Mouse (Mus musculus): ENCODE results near the gene Fam241a. TPM values are rescaled to one million over a fixed set of nuclear protein-coding genes. Genes with fewer than 3 reads are reported as not detected.
A peak's percentile ranks its signal among the peaks of the same experiment; 100 is the strongest.

Fam241a gene
- total RNA-seq, 2 experiments from 2014 or later: 1.9 to 2.3 TPM

DNA sequence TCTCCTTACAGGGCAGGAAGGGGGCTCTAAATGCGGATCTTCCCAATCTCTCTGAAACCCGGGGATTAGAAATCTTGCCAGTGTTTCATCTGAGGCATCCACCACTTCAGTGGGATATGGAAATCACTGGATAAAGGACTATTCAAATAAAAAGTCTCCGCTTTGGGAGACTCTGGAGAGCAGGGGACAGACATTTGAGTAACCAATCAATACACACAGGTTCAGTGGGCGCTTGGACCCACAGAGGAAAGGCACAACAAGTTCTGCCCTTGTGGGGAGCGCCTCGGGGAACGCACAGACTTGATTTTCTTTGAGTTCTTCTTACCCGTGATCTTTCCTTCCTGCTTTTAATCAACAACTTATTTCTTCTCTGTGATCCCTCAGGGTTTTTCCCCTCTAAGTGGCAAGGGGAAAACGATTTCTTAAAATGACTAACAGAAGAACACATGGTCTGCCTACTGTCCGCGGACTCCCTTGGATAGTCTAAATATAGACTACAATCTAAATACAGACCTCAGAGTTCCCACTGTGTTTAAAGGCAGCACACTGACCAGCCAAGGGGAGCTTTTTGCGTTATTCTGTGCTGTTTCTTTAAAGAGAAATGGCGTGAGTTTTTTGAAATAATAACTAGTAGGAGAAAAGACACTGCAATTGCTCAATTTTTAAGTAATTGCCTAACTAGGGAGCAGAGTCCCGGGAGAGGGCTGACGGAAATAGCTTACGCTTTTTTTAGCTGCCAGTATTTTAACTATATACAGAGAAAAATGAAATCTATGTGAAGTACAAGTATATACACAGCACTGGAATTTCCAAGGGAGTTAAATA, 18.0 kb upstream of the Fam241a start:
- TF ChIP-seq CTCF (conservative IDR thresholded peaks at IDR 0.05): no peak
- Histone ChIP-seq H3K4me3 (no peak overlapping the region), H3K27ac (no peak overlapping the region)
- no peak for DNase-seq (ENCODE audit: low spot score in 2 of 2)

DNA sequence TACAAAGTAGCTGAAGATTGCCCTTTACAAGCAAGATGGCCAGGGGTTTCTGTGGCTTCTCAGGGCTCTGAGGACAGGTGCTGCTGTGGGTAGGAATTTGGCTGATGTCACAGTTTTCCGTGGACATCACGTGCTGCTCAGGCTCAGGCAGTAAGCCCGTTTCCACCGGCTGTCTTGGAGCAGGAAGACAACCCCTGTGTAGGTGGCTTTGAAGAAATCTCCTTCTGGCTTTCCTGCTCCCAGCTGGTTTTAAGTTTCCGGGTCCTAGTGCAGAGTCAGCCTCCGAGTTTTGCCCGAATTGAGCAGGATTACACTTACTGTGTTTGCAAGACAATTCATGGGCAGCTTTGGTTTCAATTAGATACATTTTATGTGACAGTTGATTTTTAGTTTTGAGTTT, 13.8 kb upstream of the Fam241a start:
- DNase-seq (ENCODE audit: low spot score in 2 of 2): no peak
- Histone ChIP-seq H3K27ac (no peak overlapping the region), H3K4me3 (no peak overlapping the region)
- no peak for TF ChIP-seq CTCF (conservative IDR thresholded peaks at IDR 0.05)

DNA sequence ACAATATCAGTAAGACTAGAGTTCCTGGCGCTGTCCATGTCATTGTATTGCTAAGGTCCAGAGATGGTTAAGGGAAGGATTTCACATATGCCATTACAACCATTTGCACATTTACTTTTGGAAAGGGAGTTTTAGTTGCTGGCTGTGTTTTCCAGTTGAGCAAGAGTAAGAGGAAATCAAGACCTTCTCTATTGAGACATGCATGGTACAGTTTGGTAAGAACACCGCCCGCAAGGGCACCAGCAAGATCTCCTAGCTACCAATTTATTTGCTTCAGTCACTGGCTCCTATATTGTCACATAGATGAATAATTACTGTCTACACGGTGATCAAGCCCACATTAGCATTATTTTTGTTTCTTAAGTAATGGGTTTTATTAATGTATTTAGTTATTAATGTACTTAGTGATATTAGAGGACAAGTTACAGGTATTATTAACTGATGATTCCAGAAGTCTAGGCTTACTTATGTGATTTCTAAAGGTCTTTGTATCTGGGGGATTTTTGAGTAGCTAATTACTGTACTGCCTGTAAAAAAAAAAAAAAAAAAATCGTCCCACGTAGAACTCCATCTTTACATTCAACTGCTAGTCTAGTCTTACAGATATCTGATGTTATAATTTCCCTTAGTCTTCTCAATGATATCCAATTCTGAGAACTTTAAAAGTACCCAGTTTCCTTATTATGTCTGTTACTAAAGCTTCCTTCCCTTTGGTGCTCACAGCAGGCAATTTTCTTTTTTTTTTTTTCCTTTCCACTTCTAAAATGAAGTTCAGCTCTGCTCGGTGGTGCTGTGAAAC, 944 bp downstream of the Fam241a start:
- no peak for DNase-seq (ENCODE audit: low spot score in 2 of 2)
- H3K27ac ChIP-seq: no peak overlapping the region
- H3K4me3 ChIP-seq: peak overlapping the region; percentile 74
- no peak for TF ChIP-seq CTCF (conservative IDR thresholded peaks at IDR 0.05)

DNA sequence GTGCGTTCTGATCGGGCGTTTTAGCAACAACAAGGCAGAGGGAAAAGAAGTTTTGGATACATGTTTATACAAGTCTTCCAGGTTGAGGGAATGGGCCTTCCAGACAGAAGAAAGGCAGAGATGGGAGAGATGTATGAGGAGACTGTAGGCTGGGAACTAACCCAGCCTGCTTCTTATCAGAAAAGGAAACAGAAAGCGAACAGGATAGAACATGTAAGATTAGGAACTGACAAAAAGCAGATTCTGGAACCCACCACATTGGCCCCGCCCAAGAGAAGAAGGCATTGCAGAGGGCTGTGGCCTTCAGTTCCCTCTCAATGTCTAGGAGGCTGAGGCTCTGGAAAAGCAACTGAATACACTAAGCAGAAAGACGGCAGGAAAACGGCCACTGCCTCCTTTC, 2.2 kb downstream of the Fam241a start:
- Histone ChIP-seq H3K27ac (no peak overlapping the region), H3K4me3 (no peak overlapping the region)
- DNase-seq (ENCODE audit: low spot score in 2 of 2): no peak
- TF ChIP-seq CTCF (conservative IDR thresholded peaks at IDR 0.05): no peak

DNA sequence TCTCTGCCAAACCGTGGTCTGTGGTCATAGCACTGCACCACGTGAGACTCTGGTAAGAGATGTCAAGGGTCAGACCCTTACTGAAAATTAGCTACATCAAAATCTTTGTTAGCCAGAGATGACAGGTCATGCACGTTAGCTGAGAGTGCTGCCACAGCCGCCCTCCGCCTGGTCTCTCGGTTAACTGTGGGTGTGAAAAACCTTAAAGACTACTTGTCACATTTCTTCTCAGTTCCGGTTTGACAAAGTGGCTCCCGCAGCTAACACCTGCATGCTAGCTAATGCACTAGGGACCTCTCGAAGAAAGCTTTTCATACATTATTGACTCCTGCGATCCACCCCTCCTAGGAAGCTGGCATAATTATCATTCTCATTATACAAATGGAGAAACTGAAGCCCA, 4.2 kb downstream of the Fam241a start:
- H3K27ac ChIP-seq: no peak overlapping the region
- H3K4me3 ChIP-seq: no peak overlapping the region
- no peak for DNase-seq (ENCODE audit: low spot score in 2 of 2)
- no peak for TF ChIP-seq CTCF (conservative IDR thresholded peaks at IDR 0.05)

DNA sequence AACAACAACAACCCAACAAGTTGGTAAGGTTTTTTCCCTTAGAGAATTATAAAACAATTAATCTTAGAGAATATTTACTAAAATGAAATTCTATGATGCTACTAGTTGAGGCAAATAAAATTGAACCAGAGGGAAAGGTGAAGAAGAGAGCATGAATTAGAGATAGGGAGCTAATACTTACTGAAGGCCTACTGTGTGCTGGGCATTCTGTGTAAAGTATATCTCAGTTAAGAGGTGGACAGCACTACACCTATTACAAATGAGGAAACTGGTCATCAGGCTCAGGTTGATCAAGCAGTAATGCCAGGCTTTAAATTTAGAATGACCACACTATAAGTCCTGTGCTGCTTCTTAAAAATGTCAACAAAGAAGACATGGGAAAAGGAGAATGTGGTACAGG, 6.1 kb downstream of the Fam241a start:
- DNase-seq (ENCODE audit: low spot score in 2 of 2): no peak
- no peak overlapping the region for H3K27ac ChIP-seq
- H3K4me3 ChIP-seq: no peak overlapping the region
- no peak for TF ChIP-seq CTCF (conservative IDR thresholded peaks at IDR 0.05)

DNA sequence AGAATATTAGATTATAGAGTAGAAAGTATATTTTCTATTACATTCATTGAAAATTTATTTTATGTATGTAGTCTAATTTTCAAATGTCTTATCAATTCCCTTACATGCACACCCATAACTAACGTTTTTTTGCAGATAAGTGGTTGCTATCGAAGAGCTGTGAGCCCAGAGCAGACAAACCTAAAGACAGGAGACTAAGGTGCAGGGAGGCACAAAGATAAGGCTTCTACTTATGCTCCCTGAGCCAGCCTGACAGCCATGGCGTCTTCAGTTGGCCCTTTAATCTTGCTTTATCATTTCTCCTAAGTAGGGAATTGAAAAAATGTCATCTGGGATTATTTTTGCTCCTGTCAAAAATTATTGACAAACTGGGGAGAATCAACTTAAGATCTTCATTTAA, 6.6 kb downstream of the Fam241a start:
- H3K27ac ChIP-seq: no peak overlapping the region
- DNase-seq (ENCODE audit: low spot score in 2 of 2): no peak
- no peak overlapping the region for H3K4me3 ChIP-seq
- no peak for TF ChIP-seq CTCF (conservative IDR thresholded peaks at IDR 0.05)

DNA sequence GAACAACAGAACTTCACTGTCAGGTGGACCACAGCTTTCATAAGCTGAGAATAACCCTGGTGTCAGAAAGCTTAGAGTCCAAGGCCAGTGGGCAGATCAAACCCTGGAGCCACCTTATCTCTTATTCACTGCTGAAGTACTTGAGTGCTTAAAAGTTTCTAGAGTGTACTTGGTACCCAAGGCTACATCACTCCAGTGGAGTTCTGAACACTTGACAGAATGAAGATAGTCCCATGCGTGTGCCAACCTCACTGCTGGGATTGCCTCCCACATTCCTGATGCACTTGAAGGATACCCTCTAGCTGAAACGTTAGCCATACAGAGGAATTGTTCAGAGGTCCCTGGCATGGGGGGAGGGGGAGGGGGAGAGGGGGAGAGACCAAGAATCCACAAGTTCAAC, 14.4 kb downstream of the Fam241a start:
- no peak for DNase-seq (ENCODE audit: low spot score in 2 of 2)
- Histone ChIP-seq H3K27ac (no peak overlapping the region), H3K4me3 (no peak overlapping the region)
- TF ChIP-seq CTCF (conservative IDR thresholded peaks at IDR 0.05): no peak

DNA sequence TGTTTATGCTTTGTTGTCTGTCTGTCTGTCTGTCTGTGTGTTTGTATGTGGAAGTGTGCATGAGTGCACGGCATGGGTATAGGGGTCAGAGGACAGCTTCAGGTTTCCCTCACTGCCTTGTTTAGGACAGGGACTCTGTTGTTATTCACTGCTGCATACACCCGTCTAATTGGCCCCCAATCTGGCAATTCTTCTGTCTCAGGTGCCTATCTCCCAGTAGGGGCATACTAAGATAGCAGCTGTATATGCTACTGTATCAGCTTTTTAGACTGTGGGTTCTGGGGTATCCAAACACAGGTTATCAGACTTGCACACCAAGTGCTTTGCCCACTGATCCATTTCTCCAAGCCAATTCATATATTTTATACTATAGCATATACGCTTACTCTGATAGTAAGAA, 16.2 kb downstream of the Fam241a start:
- Histone ChIP-seq H3K27ac (no peak overlapping the region), H3K4me3 (no peak overlapping the region)
- no peak for TF ChIP-seq CTCF (conservative IDR thresholded peaks at IDR 0.05)
- DNase-seq (ENCODE audit: low spot score in 2 of 2): no peak

DNA sequence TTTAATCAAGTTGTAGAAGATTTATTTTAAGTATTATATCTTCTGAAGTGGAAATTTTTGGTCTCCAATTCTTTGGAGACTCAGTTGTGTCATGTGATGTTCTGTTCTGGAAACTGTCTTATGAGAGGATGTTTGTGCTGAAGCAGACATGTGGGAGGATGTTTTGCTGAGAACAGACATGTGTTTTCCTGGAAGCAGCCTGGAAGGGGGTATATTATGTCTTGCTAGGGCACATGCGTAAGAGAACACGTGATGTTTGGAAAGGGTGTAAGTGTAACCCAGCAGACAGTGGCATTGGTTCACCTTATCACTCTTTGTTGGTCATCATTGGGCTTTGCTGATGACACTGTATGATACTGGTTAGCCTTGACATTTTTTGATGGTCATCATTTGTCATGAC, 20.6 kb downstream of the Fam241a start:
- no peak for TF ChIP-seq CTCF (conservative IDR thresholded peaks at IDR 0.05)
- Histone ChIP-seq H3K4me3 (no peak overlapping the region), H3K27ac (no peak overlapping the region)
- DNase-seq (ENCODE audit: low spot score in 2 of 2): no peak

DNA sequence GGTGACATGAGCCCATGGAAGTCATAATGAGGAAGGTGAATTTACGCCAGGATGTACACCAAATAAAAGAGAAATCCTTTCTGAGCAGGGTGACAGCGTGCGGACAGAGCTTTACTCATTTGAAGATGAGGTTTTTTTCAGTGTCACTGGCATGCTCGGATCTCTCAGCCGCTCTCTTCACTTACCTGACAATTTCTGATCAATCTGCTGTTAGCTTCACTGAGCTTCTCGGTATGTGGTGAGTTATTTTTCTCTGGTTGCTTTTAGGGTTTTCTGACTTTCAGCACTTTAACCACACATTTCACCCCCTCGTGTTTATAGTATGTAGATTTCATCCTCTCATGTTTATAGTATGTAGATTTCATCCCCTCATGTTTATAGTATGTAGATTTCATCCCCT, 21.1 kb downstream of the Fam241a start:
- H3K27ac ChIP-seq: no peak overlapping the region
- TF ChIP-seq CTCF (conservative IDR thresholded peaks at IDR 0.05): no peak
- DNase-seq (ENCODE audit: low spot score in 2 of 2): no peak
- no peak overlapping the region for H3K4me3 ChIP-seq

DNA sequence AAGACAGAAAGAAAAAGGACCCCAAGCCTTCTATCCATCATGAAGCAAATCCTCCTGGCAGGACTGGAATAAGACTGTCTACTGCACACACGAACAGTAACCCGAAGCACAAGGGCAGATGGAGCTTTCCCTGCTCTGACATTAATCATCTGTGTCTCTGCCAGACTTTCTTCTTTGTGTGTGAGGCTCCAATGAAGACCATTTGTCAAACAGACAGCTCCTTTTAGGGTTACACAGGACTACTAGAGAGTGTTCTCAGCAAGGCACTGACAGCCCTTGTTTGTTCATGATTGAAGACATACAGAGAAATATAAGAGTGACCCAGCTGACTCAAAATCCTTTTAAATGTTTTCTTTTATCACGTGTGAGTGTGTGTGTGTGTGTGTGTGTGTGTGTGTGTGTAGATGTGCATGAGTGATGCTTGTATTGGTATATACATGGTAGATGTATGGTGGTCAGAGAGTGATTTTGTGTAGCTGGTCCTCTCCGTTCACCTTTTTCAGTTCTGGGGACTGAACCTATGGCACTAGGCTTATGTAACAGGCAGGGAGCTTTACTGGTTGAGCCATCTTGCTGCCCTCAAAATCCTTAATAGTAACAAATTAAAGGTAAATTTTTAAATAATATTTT, 21.8 kb downstream of the Fam241a start:
- H3K4me3 ChIP-seq: no peak overlapping the region
- no peak overlapping the region for H3K27ac ChIP-seq
- no peak for TF ChIP-seq CTCF (conservative IDR thresholded peaks at IDR 0.05)
- no peak for DNase-seq (ENCODE audit: low spot score in 2 of 2)

DNA sequence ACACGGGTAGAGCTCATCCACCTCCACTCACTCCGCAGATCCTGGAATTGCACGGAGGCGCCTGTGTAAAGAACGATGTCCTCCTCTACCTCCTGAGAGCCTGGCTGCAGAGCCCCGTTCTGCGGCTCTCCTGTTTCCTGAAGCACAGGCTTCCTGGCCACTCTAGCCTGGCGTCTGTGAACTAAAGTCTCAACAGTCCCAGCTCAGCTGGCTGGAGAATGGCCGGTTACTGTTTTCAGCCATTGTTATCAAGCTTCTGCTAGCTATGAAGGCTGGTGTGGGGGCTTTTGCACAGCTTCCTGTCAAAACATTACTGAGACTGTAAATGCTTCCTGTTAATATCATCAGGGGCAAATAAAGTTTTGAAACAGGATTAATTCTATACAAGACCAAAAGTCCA, 24.5 kb downstream of the Fam241a start:
- no peak for TF ChIP-seq CTCF (conservative IDR thresholded peaks at IDR 0.05)
- H3K27ac ChIP-seq: no peak overlapping the region
- DNase-seq (ENCODE audit: low spot score in 2 of 2): no peak
- H3K4me3 ChIP-seq: no peak overlapping the region

Data from layer of hippocampus, adult 2 months (tissue).